Mouse (Mus musculus): ENCODE data around the gene Spc24.

Gene Spc24

DNA sequence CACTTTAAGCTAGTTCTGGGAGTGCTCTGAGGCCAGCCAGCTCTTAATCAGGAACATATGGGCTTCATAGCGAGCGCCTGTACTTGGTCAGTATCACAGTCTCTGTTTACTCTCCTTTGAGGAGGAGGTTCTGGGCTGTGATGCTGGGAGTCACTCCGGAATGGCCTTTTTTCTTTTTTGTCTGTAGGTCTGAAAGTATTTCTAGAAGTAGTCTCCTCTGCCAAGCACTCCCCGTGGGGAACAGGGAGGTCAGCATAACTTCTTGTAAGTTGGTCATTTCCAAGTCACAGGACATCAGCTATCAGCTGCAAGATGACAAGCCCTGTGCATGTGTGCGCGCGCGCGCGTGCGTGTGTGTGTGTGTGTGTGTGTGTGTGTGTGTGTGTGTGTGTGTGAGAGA is 7.8 kb upstream of the Spc24 start:
- H3K36me3 ChIP-seq (ENCODE audit: control insufficient read depth, insufficient read depth, low read length, poor library complexity, severe bottlenecking), result no peaks in the 10 kb centered on the region
- no peak for DNase-seq (ENCODE audit: low read depth, low spot score)

DNA sequence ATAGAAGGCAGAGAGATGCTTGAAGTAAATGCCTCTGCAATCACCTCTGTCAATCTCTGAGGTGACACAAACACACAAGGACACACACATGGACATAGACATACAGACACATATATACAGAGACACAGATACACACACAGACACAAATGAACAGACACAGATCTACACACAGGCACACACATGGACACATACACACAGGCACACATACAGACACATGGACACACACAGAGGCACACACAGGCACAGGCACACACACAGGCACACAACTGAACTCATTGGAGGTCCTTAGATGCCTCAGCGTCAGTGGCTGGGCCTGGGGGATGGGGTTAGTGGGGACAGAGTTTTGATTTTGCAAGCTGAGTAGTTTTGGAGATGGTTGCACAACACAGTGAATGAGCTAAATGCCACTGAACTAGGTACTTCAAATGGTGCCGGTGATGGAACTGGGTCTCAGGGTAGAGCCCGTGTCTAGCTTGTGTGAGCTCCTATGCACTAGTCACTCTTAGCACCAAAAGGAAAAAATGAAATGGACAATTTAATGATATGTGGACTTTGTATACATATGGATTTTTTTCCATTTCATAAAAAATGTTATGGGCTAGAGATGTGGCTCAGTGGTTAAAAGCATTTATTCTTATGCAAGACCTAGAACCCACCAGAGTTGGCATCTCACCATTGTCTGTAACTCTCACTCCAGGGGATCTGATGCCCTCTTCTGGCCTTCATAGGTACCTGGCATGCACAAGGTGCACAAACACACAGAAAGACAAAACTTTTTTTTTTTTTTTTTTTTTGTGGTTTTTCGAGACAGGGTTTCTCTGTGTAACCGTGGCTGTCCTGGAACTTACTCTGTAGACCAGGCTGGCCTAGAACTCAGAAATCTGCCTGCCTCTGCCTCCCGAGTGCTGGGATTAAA is 4.2 kb upstream of the Spc24 start:
- no peak for DNase-seq (ENCODE audit: low read depth, low spot score)
- no peaks in the 10 kb centered on the region for H3K36me3 ChIP-seq (ENCODE audit: control insufficient read depth, insufficient read depth, low read length, poor library complexity, severe bottlenecking)
- no peaks in the 10 kb centered on the region for H3K27me3 ChIP-seq (ENCODE audit: control insufficient read depth, insufficient read depth, low read length, poor library complexity, severe bottlenecking)

More for the DNA sequence above, 7.8 kb upstream of the Spc24 start:
- H3K27me3 ChIP-seq (ENCODE audit: control insufficient read depth, insufficient read depth, low read length, poor library complexity, severe bottlenecking), result no peaks in the 10 kb centered on the region

DNA sequence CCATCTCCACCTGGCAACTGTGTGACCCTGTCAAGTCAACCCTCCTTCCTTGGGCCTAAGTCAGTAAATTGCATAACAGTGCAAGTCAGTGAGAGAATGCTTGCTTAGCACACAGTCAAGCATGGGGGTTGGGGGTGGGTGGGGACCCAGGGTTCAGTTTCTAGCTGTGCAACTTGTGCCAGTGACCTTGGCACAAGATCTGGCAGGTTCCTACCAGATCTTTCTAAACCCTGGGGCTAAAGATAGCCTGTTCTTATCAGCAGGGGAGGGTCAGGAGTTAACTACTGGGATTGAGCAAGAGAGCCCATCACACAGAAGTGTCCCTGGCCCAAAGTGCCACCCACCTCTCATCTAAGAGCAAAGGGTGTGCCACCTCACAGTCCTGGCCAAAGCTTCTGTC is 2.0 kb upstream of the Spc24 start:
- Histone ChIP-seq H3K27me3 (ENCODE audit: control insufficient read depth, insufficient read depth, low read length, poor library complexity, severe bottlenecking) (no peaks in the 10 kb centered on the region), H3K36me3 (ENCODE audit: control insufficient read depth, insufficient read depth, low read length, poor library complexity, severe bottlenecking) (no peaks in the 10 kb centered on the region)
- no peak for DNase-seq (ENCODE audit: low read depth, low spot score)

DNA sequence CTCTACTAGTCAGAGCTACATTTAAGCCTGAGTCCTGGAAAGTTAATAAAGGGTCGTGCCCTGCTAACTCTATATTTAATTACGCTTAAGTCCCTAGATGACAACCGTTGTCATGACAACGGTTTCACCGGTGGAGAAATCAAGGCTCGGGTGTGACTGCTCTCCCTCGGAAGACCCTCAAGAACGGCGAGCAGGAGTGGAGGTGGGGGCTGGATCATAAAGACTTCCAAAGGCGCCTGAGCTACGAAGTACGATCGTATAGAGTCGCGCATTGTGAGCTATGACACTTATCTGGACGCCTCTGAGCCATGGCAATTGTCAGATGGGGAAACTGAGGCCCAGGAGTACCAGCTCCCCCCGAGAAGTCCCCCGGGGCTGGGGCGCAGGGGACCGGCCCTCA is 385 bp downstream of the Spc24 start:
- no peaks in the 10 kb centered on the region for H3K36me3 ChIP-seq (ENCODE audit: control insufficient read depth, insufficient read depth, low read length, poor library complexity, severe bottlenecking)
- DNase-seq (ENCODE audit: low read depth, low spot score), result no peak

DNA sequence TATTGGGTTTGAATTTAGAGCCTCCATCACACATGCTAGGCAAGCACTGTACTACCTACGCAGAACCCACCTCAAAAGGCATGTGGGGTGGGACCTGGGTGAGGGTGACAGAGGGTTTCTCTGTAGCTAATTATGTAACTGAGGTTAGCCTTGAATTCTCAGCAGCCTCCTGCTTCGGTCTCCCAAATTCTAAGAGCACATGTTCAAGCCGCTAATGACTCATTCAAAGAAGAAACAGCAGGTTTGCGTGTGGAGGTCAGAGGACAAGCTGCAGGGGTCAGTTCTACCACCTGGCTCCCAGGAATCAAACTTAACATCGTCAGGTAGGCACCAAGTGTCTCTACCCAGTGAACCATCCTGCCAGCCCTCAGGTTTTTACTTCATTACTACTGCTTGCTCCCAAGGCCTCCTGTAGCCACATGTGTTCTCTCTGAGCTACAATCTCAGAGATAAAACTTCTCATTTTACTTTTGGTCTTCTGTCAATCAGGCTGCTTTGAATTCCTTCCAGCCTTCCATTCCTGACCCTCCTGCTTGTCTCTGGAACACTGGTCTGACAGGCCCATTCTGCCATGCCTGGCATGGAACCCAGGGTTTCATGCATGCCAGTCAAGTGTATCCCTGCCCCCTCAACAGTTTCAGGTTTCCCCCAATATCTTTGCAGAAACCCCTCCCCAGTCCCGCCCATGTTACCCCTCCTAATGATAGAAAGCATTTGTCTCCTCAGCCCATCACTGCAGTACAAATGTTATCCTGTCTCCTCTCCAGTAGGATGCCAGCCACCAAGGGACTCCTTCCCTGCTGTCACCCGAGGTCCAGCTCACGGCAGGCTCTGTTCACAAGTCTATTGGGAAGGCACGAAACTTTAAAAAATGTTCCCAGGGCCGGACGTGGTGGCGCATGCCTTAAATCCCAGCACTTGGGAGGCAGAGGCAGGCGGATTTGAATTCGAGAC is 1.2 kb downstream of the Spc24 start:
- H3K27me3 ChIP-seq (ENCODE audit: control insufficient read depth, insufficient read depth, low read length, poor library complexity, severe bottlenecking), result no peaks in the 10 kb centered on the region
- no peak for DNase-seq (ENCODE audit: low read depth, low spot score)

More for the DNA sequence above, 385 bp downstream of the Spc24 start:
- H3K27me3 ChIP-seq (ENCODE audit: control insufficient read depth, insufficient read depth, low read length, poor library complexity, severe bottlenecking), result no peaks in the 10 kb centered on the region

DNA sequence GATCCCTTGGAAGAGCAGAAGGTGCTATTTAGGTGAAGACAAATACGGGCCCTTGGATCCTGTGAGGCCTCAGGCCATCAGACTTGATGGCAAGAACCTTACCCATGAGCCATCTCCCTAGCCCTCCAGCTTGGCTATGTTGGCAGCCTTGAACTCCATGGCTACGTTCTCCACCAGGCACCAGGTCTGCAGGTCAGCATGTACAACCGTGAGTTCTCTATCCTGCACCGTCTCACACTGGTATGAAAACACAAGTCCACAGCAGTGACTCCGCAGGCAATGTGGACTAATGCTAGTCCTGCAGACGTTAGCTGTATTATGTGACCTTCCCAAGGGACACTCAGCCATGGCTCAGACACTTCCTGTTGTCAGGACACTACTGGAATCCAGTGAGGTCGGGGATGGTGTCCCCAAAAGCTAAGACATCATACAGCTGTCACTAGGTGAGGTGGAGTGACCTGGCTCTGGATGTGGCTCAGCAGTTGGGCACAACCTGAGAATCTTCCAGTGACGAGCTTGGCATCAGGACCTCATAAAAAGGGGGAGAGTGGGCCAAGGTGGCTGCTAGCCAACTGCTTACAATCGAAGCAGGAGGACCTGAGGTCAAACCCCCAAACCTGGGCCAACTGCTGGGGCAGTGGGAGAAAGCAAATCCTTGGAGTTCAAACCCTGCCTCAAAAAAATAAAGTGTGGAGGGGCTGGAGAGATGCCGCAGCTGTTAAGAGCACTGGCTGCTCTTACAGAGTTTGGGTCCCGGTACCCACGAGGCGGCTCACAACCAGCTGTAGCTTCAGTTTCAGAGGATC is 5.4 kb downstream of the Spc24 start:
- DNase-seq (ENCODE audit: low read depth, low spot score), result no peak
- no peaks in the 10 kb centered on the region for H3K36me3 ChIP-seq (ENCODE audit: control insufficient read depth, insufficient read depth, low read length, poor library complexity, severe bottlenecking)
- H3K27me3 ChIP-seq (ENCODE audit: control insufficient read depth, insufficient read depth, low read length, poor library complexity, severe bottlenecking), result no peaks in the 10 kb centered on the region

More for the DNA sequence above, 1.2 kb downstream of the Spc24 start:
- H3K36me3 ChIP-seq (ENCODE audit: control insufficient read depth, insufficient read depth, low read length, poor library complexity, severe bottlenecking), result no peaks in the 10 kb centered on the region

DNA sequence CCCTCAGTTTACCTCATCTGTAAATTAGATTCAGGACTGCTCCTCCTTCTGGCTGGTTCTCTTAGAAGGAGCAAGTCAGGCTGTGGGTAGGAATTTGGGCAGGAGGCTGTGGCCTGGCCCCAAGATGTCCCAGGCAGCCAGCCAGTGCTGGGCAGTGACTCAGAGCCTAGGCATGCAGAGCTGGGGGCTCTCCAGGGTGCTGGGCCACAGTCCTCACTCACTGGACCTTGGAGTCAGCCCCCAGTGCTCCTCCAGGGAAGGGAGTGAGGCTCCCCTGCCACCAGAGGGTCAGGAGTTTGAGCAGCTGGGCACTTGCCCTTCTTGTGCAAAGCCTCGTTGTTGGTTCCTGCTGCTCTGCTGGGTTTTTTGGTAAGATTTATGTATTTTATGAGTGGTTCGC is 6.1 kb downstream of the Spc24 start:
- no peak for DNase-seq (ENCODE audit: low read depth, low spot score)
- H3K27me3 ChIP-seq (ENCODE audit: control insufficient read depth, insufficient read depth, low read length, poor library complexity, severe bottlenecking), result no peaks in the 10 kb centered on the region
- no peaks in the 10 kb centered on the region for H3K36me3 ChIP-seq (ENCODE audit: control insufficient read depth, insufficient read depth, low read length, poor library complexity, severe bottlenecking)

DNA sequence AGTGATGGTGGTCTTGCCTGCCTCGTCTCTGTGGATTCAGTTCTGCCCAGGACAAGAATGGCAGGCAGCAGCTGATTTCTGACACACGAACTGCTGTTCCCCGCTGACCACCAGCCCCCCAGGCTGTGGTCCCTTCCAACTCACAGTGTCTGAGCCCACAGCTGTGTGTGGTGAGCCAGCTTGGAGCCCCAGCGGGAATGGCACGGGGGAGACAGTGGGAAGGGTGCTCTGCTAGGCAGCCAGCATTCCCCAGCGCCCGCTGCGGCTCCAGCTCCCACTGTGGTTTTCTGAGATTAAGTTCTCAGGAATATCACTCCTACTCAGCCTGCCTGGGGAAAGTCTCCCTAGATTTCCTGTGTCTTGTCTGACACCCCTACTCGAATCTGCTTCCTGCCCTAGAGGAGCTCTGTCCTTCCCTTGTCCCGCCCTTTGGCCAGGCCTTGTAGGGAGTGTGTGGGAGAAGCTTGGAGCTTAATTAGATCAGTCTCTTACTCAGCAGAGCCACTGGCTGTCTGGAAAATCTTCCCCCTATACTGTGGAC is 7.8 kb downstream of the Spc24 start:
- DNase-seq (ENCODE audit: low read depth, low spot score), result no peak
- Histone ChIP-seq H3K36me3 (ENCODE audit: control insufficient read depth, insufficient read depth, low read length, poor library complexity, severe bottlenecking) (no peaks in the 10 kb centered on the region), H3K27me3 (ENCODE audit: control insufficient read depth, insufficient read depth, low read length, poor library complexity, severe bottlenecking) (no peaks in the 10 kb centered on the region)

DNA sequence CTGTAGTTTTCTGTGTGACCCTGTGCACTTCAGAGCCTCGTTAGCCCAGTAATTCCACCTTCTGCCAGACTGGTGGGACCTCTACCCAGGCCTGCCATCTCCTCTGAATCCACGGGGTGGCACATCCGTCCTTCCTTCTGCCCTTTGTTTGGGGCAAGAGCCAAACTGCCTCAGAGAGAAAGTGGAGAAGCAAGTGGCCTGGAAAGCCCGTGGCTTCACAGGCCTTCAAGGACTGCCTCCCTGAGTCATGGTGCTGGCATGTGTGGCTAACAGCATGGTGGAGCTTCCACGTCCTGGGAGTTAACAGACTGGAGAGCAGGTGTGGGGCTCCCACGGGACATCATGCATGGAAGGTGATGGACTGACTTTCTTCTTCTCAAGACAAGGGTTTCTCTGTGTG is 8.8 kb downstream of the Spc24 start:
- Histone ChIP-seq H3K36me3 (ENCODE audit: control insufficient read depth, insufficient read depth, low read length, poor library complexity, severe bottlenecking) (no peaks in the 10 kb centered on the region), H3K27me3 (ENCODE audit: control insufficient read depth, insufficient read depth, low read length, poor library complexity, severe bottlenecking) (no peaks in the 10 kb centered on the region)
- DNase-seq (ENCODE audit: low read depth, low spot score), result no peak

DNA sequence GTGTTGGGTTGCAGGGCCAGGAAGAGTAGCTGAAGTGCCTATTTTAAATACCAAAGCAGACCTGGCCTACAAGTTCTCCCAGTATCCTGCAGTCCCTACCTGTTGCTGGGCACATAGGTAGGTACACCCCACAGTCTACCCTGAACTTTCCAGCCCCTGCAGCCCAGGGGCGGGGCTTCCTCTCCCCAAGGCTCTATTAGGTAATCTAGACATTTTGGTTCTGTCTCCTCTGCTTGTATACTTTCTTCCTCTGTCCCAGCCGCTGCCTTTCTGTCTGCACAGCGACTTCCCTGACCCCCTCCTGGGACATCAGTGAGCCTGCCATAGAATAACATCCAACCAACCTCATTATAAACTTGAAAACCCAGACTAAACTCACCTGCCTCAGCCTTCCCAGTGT is 9.7 kb downstream of the Spc24 start:
- Histone ChIP-seq H3K27me3 (ENCODE audit: control insufficient read depth, insufficient read depth, low read length, poor library complexity, severe bottlenecking) (no peaks in the 10 kb centered on the region), H3K36me3 (ENCODE audit: control insufficient read depth, insufficient read depth, low read length, poor library complexity, severe bottlenecking) (no peaks in the 10 kb centered on the region)
- no peak for DNase-seq (ENCODE audit: low read depth, low spot score)

DNA sequence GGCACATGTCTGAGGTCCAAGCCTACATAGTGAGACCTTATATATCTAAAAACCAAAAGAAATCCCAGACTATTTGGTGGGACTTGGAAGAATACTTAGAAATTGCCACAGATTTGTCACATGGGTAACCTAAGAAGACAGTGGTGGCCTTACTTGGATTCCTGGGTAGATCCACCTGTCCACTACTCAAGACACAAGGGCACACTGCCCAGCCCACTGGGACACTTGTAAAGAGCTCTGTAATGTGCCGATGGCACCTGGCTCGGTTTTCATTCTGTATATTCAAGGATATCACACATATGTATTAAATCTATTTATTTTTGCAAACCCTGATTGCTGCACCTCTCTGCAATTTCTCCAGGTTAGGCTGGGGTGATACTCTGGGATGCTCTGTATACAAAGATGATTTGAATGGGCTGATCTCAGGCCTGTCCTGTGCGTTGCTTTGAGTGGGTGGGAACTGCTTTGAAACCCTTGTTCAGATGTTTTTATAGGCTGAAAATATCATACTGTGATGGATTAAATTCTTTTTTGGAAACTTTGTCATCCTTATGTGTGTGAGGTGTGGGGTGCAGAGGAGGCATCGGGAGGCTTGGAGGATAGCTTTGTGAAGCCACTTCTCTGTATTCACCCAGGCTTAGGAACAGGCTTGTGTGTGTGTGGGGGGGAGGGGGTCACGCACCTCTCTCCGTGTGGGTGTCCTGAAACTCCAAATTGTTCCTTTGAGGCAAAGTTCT is 10.6 kb downstream of the Spc24 start:
- Histone ChIP-seq H3K36me3 (ENCODE audit: control insufficient read depth, insufficient read depth, low read length, poor library complexity, severe bottlenecking) (no peaks in the 10 kb centered on the region; the same call in 1 of the 2 replicates), H3K27me3 (ENCODE audit: control insufficient read depth, insufficient read depth, low read length, poor library complexity, severe bottlenecking) (no peaks in the 10 kb centered on the region)
- no peak for DNase-seq (ENCODE audit: low read depth, low spot score)

DNA sequence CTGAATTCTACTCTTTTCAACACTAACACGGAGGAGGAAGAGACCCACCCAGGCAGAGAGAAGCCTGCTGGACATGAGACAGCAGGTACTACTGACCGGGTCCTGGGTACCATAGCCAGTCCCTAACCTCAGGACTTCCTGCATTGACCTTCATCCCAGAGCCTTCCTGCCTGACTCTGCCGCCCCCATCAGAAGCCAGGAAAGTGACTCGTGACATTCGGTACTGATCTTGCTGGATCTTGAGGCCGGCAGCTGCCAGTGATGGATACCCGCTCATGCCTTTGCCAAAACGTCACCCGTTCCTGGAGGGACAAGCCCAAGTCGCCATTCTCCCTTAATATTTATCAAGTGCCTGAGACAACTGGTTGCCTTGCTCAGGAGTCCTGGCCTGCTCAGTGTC is 11.6 kb downstream of the Spc24 start:
- Histone ChIP-seq H3K36me3 (ENCODE audit: control insufficient read depth, insufficient read depth, low read length, poor library complexity, severe bottlenecking) (peaks cover 2% of the 10 kb centered on the region; the same call in 1 of the 2 replicates), H3K27me3 (ENCODE audit: control insufficient read depth, insufficient read depth, low read length, poor library complexity, severe bottlenecking) (no peaks in the 10 kb centered on the region)

DNA sequence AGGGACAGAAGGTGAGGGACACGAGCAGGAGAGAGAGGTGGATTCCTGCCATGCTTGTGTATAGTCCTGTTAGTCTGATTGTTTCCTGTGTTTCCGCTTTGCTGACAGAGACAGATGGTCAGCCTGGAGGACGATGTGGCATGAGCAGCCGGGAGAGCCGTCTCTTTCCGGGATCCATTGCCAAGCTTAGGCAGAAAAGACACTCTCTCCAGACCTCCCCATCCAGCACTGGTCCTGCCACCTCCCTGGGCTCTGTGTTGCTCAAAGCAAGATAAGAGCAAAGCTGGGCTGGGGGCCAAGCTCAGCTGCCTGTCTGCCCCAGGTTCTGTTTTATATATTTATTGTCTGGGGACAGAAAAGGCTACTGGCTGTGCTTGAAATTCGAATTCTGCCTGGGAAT is 12.1 kb downstream of the Spc24 start:
- Histone ChIP-seq H3K36me3 (ENCODE audit: control insufficient read depth, insufficient read depth, low read length, poor library complexity, severe bottlenecking) (peaks cover 2% of the 10 kb centered on the region; the same call in 1 of the 2 replicates), H3K27me3 (ENCODE audit: control insufficient read depth, insufficient read depth, low read length, poor library complexity, severe bottlenecking) (no peaks in the 10 kb centered on the region)
- DNase-seq (ENCODE audit: low read depth, low spot score), result no peak

More for the DNA sequence above, 11.6 kb downstream of the Spc24 start:
- no peak for DNase-seq (ENCODE audit: low read depth, low spot score)

Data from splenic B cell, adult 2 months (primary cell).